Mouse (Mus musculus) thymus, adult 2 months (tissue): ENCODE measurements around the gene Pold2.

Source experiments
- CTCF ChIP-seq: fragments of 200-500 bp; IDR thresholded peaks from 2 replicates; pipeline ENCODE4 v1.5.1; 2012; ENCODE audit warnings: mild to moderate bottlenecking, control low read depth, low read length, moderate library complexity, borderline replicate concordance; ENCODE audit not compliant: control insufficient read depth, poor library complexity, insufficient read depth; ENCODE audit errors: extremely low read depth
- POLR2A ChIP-seq: fragments of 200-500 bp; IDR thresholded peaks from 2 replicates; pipeline ENCODE4 v1.6.1; 2012; ENCODE audit warnings: mild to moderate bottlenecking, low read length, control low read depth, moderate library complexity; ENCODE audit not compliant: control insufficient read depth, poor library complexity, insufficient read depth; ENCODE audit errors: extremely low read depth

DNA sequence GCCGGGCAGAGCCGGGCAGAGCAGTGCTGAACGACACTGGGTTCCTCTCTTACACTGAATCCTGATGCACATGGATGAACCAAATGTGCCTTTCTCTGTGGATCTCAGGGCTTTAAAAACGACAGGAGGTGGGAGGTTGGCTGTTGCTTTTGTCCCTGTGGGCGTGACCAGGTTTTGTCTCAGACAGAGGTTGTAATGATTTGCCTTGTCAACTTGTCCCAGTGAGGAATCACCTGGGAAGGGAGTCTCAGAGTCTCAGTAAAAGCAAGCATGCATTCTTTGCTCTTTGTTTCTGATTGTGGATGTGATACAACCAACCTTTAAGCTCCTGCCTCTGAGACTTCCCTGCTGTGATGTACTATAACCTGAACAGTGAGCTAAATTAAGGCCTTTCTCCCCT is 29.0 kb upstream of the Pold2 start:
- TF ChIP-seq CTCF (no peak), POLR2A (no peak)
